Mouse (Mus musculus): ENCODE measurements around the gene Thumpd3.

Thumpd3 gene

DNA sequence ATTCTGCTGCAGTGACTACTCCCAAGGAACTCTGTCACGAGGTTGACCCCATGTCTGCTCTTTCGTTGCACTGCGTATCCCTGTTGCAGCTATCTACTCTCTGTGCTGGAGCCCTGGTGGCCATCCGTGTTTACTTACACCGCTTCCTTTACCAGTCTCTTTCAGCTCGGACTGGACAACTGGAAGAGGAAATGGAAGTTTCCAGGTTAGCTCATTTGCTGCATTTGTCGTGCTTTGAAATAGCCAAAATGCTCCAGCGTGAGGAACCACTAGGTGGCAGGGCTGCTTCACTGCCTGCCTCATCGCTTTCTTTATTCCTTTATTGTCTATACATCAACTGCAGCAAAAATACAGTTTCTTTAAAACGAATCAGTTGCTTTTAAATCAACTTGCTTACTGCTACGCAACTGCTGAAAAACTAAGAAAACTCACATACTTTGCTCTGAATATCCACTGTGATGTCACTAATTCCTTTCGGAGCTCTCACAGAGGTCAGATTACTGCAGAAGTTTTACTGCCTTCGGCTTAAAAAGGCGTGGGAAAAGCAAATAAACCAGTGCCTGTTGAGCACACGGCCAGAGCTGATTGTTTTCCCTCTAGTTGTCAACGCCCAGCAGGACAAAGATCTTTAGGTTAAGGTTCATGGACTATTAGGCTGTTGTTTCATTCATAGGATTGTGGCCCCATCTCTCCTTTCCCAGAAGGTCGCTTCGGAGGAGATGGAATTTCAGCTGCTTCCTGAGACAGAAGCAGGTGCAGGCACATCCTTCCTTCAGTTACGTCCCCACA is 7.9 kb upstream of the Thumpd3 start:
- peak; percentile 81 for DNase-seq (ENCODE audit: low spot score)

DNA sequence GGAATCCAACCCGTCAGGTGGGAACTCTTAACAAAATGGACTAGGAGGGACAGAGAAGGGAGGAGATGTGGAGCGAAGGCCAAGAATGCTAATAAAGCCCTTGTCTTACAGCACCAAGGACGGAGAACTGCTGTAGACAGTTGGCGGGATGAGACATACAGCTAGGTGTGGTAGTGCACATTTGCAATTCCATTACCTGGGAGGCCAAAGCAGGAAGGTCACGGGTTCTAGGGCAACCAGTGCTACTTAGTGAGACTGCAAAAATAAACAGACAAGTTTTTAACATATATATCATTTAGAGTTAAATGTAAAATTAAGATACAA is 7.3 kb upstream of the Thumpd3 start:
- no peak for DNase-seq (ENCODE audit: low spot score)

DNA sequence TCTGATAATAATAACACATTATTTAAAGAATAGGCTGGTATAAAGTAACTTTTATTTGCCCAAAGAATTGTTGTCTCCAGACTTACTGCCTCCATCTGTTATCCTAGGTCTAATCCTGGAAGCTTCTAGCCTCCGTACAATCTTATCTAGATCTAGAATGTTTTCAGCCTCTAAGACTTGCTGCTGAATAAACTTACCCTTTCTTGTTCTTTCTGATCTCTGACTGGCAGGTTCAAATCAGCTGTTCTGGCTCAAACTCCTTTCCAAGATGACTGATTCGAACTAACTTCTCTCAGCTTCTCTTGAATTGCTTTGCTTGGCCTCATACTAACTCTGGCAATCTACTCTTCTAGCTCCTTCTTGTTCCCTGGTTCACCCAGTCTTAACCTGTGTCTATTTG is 5.7 kb upstream of the Thumpd3 start:
- DNase-seq (ENCODE audit: low spot score), result no peak

DNA sequence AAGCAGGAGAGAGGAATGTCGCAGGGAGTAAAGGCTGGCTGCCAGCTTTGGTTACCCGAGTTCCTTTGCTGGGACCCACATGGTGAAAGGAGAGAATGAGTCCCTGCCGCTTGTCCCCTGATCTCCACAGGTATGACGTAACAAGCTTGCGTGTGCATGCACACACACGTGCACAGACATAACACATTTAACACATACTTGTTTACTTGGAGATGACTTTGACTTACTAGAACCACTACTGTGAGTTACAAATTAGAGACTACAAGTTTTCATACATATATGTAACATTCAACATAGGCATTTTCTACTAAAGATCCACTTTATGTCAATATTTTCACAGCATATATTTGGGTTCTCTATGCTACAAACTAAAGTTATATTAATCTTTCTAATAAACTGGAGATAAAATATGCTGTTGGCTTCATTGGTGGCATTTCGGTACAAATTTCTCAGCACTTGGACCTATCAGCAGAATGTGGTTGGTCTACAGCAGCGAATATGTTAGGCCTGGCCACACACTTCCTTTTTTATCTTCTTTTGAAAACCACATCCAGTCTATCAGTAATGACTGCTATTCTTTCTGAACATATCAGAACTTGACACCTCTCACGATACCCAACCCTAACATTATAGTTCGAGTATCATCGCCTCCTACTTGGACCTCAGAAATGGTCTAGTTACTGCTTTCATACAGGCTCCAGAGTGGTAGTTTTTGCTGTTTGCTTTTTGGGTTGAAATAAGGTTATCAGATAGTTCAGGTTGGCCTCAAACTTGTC is 4.6 kb upstream of the Thumpd3 start:
- DNase-seq (ENCODE audit: low spot score), result no peak

DNA sequence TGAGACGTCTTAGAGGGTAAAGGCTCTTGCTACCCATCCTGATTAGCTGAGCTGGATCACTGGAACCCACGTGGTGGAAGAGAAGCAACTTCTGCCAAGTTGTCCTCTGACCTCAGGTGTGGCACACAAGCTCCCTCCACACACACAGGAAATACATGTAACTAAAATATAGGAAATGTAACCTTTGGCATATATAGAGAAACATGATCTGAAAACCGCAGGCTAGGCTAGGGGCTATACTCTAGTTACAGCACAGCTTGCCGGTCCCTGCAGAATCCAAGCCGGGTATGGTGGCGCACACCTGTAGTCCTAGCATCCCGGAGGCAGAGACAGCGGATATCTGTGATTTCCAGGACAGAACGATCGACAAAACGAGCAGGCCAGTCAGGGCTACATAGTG is 450 bp upstream of the Thumpd3 start:
- no peak for DNase-seq (ENCODE audit: low spot score)

DNA sequence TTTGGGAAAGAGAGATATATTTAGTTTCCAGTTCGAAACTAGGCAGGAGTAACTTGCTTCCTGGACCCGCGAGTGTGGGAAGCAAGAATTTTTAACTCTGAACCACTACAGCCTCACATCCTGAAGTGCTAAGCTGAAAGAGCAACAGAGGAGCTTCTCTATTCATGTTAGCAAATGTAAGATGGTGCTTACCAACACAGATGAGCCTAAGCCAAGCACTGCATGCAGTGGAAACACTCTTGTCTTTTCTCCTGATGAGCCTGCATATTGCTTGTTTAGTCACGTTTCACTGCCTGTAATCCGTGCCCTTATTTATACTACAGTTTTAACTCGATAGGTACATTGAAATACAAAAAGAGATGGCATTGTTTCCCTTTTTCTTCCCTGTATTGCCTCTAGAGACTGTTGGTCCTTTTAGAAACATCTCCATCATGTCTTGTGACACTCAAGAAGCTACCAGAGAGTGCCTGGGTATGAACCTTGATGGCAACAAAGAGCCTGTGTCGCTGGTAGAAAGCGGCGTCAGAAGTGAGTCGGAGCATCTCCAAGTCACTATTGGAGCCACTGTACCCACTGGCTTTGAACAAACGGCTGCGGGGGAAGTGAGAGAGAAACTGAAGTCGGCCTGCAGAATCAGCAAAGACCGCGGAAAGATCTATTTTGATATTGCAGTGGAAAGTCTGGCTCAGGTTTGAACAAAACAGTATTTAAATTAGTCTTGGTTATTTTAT is 1.2 kb downstream of the Thumpd3 start:
- no peak for DNase-seq (ENCODE audit: low spot score)

DNA sequence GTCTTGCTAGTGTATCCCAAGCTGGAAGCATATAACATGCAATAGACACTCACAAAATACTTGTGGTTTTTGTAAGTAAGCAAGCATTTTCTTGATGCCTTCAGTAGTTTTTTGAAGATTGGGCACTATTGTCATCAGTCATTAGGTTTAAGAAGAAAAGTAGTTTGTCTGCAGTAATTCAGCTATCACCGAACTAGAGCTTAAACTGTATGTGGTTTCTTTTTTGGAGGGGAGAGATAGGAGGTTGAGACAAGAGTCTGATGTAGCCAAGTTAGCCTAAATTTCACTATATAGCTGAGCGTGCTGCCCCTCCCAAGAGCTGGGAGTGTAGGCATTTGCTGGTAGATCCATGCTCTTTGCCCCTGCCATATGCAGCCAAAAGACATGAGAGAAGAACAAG is 2.3 kb downstream of the Thumpd3 start:
- no peak for DNase-seq (ENCODE audit: low spot score)

DNA sequence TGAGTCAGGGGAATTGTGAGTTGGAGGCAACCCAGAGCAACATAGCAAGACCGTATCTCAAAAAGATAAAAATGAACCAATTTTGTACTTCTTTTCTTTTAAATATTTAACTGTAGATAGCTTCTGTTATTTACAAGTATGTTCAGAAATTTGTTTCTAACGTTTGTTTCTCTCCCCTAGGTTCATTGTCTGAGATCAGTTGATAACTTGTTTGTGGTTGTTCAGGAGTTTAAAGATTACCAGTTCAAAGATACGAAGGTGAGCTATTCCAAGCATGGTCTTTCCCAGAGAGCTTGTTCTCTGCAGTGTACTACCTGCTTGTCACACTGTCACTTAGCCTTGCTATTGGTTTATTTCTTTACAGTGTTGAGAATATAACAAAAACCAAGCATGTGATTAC is 3.1 kb downstream of the Thumpd3 start:
- no peak for DNase-seq (ENCODE audit: low spot score)

DNA sequence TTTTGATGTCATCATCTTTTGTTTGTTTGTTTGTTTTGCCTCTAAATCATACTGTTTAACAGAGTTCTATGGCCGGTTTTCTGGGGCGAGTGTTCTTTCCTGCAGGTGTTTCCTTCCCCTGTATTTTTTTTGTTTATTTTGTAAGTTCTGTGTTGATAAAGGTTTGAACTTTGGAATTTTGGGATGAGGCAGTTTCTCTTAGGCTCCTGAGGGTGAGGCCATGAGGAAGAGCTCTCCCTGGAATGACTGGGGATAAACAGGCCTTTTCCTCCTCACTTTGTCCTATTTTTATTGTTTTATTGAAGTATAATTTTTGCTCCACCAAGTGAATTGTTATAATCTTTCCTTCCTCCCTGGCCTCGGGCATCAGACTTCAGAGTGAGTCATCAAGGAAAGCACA is 6.9 kb downstream of the Thumpd3 start:
- no peak for DNase-seq (ENCODE audit: low spot score)

DNA sequence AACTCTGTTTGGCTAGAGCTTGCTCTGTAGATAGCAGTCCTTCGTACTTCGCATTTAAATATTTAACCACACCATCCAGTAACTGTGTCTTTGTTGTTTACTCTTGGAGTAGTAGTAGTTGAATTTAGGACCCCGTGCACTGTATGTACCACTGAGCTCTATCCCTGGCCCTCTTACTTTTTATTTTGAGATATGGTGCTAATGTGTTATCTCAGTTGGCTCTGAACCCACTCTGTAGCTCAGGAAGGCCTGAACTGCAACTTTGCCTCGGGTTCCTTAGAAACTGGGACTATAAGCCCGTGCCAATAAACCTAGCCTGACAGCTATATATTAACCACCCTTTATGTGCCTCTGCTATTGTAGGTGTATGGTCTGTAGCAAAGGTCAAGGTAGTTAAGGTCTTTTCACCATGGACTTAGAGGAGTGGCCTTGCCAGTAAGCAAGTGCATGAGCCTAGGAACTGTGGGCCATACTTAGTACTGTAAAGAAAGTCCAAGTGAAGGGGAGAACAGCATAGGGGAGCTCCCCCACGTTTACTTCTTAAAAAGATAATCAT is 8.6 kb downstream of the Thumpd3 start:
- no peak for DNase-seq (ENCODE audit: low spot score)

DNA sequence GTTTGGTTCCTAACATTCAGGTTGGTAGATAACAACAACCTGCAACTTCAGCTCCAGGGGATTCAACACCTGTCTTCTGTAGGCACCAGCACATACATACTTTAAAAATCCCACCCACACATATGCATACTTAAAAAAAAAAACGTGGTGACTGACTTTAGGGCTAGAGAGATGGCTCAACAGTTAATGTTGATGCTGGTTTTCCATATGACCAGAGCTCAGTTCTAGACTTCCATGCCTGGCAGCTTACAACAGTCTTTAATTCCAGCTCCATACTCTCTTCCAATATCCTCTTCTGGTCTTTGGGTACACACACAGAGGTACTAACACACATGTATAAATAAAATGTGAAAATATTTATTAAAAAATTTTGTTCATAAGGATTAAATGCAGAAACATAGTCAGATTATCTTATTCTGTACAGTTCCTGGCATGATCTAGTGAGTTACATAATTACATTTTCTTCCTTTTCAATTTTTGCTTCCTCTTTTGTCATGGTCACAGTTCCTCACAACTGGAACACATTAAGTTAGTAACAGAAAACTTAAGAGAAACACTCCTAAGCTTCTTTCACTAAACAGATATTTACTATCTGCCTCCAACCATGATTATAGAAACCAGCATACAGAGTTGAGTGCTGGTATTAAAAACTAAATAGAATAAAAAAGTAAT is 15.0 kb downstream of the Thumpd3 start:
- no peak for DNase-seq (ENCODE audit: low spot score)

DNA sequence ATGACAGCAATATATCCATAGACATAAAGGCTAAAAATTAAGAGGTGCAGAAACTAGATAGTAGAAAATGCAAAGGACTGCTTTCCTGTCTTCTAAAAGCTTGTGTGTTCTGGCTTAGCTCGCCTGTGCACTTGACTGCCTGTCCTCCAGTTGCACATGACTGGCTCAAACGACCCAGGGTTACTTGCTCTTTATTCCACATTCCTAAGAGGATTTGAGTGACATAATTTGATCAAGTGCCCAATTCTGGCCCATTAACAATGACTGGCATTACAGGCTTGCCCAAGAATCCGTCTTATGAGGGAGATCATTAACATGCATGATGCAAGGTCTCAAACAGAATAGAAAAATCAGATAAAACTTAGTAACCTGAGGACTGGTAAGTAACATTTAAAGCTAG is 16.2 kb downstream of the Thumpd3 start:
- no peak for DNase-seq (ENCODE audit: low spot score)

DNA sequence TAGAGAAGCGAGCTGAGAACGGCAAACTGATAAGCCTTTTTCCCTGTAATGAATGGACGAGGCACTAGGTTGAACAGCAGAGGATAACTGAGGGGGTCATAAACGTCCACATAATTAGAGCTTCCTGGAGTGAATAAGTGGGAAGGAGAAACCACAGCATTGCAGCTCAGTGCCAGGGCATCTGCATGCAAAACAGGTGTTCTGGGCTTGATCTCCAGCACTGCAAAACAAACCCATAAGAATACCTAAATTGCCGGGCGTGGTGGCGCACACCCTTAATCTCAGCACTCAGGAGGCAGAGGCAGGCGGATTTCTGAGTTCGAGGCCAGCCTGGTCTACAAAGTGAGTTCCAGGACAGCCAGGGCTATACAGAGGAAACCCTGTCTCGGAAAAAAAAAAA is 17.3 kb downstream of the Thumpd3 start:
- no peak for DNase-seq (ENCODE audit: low spot score)

DNA sequence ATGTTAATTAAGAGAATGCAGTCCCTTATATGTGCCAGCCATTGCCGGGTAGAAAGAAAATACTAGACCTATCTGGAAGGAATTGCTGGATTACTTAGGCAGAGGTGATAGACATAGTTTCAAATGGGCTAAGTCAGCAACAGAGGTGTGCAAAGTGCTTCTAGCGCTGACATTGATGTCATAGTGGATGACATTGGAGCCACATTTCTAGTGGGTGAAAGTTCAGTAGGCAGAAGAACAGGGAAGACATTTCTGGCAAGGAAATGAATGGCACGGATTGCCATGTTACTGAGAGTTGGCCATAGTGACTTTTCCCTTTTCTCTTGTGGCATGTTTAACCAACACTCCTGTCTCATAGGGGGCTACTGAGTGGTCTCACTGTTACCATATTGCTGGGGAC is 19.2 kb downstream of the Thumpd3 start:
- no peak for DNase-seq (ENCODE audit: low spot score)

DNA sequence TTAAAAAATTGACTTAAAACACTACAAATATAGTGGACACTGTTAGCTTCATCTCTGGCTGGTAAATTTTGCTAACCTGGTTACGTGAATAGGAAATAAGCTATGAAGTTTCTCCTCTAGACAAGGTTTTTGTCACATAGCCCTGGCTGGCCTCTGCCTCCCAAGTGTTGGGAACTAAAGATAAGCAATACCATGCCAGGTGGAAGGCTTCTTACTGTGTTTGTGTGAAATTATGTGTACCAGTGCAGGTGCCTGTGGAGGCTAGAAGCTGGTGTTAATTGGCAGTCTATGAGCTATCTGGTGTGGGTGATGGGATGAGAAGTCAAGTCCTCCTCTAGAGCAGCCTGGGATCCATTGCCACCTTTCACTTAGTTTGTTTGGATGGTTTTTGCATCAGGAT is 23.1 kb downstream of the Thumpd3 start:
- no peak for DNase-seq (ENCODE audit: low spot score)

DNA sequence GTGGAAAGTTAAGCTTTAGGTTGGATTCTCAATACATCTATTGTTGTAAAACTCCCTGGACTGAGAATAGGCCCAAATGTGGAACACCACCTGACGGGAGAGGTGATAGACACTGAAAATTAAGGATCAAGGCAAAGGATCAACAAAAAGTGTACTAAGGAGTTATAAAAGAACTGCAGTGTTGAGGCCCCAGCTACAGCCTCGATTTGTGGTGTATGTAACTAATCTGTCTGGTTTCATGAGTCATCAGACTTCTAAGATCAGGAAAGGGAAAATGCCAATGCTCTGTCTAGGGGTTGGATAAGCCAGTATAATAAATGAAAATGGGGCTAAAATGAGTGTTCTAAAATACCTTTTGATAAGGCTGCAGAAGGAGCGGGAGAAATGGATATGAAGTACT is 29.2 kb downstream of the Thumpd3 start:
- DNase-seq (ENCODE audit: low spot score), result no peak

DNA sequence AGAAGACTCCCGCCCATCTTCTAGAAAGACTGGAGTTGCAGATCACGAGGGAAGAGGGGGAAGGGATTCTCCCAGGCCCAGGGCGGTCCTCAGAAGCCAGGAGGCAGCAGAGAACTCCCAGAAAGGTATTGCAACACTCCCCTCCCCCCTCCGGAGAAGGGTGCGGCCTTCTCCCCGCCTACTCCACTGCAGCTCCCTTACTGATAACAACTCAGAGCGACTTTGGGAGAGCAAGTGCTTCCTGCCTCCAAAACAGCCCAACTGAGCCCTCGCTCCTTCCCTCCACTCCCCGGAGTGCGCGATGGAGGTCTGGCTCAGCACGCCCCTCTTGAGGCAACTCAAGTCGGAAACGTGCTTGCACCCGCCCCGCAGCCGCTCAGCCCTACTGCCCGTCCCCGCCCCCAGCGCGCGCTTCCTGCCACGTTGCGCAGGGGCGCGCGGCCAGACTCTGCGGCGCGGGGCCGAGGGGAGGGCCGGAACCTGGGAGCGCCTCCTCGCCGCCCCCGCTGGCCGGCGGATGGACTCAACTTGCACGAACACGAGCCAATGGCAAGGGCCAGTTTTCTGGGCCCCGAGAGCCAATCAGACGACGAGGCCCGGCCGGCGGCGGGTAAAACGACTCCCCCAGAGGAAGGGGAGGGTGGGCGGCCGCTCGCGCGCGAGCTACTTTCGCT is 30.1 kb downstream of the Thumpd3 start:
- DNase-seq (ENCODE audit: low spot score), result peak; percentile 94

DNA sequence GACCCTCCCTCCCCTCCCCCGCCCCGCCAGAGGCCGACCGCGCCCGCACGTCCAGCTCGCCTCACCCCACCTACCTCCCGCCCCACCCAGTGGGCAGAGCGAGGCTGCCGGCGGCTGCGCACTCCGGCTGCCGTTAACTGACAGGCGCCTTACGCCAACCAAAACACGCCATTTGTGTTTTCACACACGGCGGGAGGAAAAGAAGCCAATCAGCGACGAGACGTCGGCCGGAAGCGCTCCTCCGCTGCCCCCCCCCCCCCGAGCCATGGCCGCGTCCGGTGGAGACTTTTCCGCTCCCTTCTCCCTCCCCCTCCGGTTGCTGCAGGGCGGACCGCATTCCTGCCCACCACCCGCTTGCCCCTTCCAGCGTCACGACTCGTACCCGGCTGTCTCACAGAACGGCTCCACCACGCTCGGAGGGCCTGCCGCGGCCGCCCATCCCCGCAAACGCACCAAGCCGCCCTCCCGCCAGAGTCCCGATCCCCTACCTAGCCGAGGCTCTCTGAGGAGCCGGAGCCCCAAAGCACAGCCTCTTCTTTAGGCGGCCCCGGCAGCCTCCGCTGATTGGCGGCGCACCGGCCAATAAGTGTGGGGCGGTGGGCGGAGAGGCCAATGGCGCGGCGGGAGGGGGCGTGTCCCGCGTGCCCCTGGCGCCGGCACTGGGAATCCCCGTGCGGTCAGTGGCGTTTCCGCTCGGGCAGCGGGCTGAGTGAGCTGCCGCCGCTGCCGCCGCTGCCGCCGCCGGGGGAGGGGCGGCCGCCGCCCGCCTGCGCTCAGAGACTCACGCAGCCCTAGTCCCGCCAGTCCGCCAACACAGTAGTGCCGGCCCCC is 30.9 kb downstream of the Thumpd3 start, which contains the start of gene Setd5:
TSS of gene Setd5 (plus strand) at position 680 of the 831 bp plus-strand sequence.
- peak; percentile 98 for DNase-seq (ENCODE audit: low spot score)

DNA sequence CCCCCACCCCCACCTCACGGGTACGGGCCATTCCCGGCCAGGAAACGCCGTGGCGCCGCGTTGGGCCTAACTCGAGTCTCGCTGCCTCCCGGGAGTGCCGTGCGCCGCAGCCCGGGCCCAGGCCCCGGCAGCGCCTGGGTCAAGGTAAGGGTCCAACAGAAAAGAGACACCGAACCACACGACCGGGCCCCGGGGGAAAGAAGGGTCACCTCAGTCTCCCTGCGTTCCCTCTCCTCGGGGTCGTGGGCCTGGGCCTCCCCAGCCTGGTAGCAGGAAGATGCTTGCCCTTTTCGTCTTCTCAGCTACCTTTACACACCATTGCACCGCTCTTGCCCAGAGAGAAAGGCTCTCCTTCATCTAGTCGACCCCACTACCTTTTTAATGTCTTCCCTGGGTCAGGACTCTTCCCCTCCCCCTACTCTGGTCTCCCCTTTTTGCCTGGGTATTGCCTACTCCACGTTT is 31.6 kb downstream of the Thumpd3 start:
- no peak for DNase-seq (ENCODE audit: low spot score)

DNA sequence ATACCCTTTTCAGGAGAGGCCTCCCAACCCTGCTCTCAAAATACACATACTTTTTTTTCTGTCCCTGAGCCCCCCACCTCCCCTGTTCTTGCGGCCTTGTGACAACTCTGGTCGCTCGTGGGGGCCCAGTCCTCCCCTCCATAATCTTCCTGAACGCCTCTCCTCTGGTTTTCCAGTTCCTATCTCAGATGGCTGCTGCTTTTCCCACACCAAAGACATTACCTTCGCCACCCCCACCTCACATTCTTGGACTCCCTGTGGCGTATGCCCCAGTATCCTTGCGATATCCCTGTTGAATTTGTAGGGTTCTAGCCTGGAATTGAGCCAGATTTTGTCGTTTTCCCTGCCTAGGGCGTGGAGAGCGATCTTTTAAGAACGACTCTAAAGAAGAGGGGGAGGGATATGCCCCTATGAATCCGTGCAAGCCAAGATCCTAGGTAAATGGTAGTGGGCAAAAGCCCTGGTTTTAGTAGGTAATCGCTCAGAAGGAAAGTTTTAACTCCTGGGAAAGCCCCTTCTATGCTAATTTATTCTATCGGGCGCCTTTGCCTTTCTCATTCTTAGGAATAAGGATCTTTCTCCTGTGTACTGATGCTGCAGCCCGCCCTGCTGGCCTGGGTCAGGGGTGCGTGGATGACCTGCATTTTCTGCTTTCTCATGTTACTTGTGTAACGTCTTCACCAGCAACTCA is 32.2 kb downstream of the Thumpd3 start:
- peak; percentile 53 for DNase-seq (ENCODE audit: low spot score)

Data from embryo, embryonic 10 days (tissue).